Mouse (Mus musculus): Measurements from ENCODE around the gene Il27ra.
"Not testable (repeated sequence)": the region's sequence is repeated elsewhere in the genome, so short reads cannot be mapped to it uniquely, and the experiment has no call there.

Il27ra gene

DNA sequence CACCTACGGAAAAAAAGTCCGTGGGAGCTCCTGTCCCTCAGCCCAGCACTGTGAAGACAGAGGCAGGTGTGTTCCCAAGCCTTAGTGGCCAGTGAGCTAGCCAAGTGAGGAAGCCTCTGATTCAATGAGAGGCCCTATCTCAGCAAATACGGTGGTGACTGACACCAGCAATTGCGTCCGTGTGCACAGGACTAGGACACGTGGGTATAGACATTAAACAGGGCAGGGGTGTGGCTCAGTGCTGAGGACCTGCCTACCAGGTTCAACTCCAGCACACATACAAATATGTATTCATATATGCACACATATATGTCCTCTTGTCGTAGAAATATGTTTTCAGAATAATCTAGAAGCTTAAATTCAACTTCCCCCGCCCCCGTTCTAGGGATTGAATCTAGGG, 22.7 kb downstream of the Il27ra start:
- no peak for DNase-seq

GRCm38 (mm10) chr8:84015833-84016232, 26.6 kb downstream of the Il27ra start:
- no peak for DNase-seq

GRCm38 (mm10) chr8:84012499-84013165, 29.8 kb downstream of the Il27ra start:
- peak; percentile 21 for DNase-seq

DNA sequence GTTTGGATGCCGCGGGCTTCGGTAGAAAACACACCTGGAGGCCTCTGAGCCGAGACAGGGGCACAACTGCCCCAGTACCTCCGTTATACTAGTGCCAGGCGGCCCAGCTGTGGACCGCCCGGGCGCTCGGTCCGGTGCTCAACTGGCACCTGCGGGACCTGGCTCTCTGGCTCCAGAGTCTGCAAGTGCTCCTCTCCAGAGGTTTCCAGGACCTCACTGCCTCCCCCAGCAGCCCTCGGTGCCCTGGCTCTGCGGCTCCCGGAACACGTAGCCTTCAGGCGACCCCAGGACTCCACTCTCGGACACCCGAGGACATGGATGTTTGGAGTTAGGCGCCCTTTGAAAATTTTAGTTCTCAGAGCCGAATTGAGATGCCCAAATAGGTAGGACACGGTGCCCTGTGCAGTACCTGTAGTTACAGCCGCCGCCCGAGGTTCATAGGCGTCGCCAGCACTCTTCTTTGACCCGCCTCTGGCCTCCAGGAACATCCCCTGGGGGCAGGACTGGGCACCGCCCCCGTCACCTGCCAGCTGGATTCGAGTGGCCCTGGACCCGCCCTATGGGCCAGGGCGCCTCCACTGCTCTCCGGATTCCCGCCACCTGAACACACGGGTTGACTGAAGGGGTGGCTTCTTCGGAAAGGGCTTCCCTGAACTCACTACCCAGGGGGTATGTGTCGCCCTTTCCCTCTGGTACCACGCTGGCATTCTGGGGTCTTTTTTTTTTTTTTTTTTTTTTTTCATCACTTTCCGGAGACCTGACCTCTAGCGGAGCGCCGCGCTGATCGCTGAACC, 30.5 kb downstream of the Il27ra start, which contains the start of gene 2210011C24Rik:
Gene 2210011C24Rik, minus strand, starts transcription at position 467 of the 794 bp plus-strand sequence.
- DNase-seq = peak; percentile 26

DNA sequence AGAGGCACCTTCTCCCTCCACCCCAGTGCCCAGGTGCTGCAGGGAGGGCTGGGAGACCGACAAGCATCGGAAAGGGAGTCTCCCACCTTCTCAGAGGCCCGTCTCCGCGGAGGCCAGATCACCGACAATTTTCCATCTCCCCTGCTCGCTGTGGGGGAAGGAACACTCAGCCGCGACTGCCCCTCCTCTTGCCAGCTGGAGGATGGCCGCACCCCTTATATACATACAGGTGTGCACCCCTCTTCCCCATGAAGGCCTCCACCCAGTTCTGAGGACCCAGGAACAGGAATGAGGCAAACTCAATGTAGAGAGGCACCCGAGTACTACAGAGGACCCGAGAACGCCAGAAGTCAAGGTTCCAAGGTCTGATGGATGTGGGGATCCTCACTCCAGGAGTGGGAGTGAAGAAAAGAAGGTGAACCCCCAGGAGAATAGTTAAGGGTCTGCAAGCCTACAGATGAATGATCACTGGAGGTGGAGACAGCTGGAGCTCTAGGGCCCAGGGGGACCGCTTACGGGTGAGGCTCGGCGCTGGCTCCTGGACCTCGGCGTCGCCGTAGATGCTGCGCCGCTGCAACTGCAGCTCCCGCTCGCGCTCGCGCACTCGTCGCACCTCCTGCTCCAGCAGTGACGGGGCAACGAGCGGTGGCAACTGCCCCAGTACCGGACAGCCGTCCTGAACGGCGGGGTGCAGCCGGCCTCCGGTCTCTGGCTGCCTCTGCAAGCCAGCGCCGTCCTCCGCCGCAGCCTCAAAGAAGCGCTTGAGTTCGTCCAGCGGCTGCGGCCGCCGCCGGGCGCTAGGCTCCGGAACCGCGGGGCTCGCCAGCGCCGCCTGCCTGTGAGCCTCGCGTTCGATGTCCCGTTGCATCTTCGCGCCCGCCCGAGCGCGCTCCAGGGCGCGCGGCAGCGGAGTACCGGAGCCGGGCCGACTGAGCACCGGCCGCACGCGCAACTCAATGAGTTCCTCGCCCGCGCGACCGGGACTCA, 31.5 kb downstream of the Il27ra start:
- peak; percentile 69 for DNase-seq

DNA sequence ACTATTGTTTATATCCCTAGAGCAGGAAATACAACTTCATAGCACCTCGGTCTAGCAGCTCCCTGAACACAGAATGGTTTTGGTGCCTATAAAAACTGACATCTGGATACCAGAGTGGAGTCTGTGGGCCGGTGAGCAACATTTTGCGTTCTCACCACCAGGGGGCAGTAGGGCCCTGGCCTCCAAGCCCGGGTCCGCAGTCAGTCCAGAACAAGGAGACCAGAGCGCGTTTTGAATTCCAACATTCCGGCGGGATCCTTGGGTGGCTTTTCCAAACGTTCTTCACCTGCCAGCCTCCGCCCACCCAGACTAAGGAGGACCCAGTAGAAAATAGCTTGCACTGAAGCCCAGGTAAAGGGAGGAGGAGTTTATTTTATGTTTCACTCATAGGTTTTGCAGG, 32.5 kb downstream of the Il27ra start:
- peak; percentile 82 for DNase-seq

GRCm38 (mm10) chr8:84008362-84008761, 34.0 kb downstream of the Il27ra start:
- DNase-seq = no peak

GRCm38 (mm10) chr8:84005502-84005901, 36.9 kb downstream of the Il27ra start:
- DNase-seq = not testable (repeated sequence)

DNA sequence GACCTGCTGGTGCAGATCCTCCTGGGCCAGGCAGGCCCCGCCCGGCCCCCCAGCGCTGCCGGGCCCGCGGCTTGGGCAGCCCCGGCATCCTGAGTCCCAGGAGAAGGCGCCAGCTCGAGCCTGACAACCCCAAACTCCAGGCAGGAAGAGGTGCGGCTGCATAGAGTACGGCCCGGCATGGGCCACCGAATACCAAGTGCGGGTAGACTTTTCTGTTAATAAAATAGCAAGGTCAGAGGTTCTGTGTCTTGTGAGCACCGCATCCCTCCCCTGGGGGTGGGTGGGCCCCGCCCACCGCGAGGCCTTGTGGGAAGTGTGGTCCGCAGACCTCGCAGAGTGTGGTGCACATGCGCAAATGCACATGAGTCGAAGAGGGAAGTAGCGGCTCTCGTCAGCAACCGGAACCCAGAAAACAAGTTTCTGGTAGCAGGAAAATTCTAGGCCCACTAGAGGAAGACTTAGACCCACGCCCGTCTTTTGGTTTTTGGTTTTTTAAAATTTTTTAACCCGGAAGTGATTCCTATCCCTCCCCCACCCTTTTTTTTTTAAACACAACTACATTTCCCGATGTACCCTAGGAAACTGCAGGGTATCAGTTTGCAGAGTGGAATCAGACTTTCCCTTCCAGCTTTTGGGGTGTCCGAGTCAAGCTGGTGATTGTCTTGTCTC, 37.7 kb downstream of the Il27ra start:
- DNase-seq = peak; percentile 94

- DNase-seq = no peak
These were observed 38.7 kb downstream of the Il27ra start for GRCm38 (mm10) chr8:84003612-84004246.

DNA sequence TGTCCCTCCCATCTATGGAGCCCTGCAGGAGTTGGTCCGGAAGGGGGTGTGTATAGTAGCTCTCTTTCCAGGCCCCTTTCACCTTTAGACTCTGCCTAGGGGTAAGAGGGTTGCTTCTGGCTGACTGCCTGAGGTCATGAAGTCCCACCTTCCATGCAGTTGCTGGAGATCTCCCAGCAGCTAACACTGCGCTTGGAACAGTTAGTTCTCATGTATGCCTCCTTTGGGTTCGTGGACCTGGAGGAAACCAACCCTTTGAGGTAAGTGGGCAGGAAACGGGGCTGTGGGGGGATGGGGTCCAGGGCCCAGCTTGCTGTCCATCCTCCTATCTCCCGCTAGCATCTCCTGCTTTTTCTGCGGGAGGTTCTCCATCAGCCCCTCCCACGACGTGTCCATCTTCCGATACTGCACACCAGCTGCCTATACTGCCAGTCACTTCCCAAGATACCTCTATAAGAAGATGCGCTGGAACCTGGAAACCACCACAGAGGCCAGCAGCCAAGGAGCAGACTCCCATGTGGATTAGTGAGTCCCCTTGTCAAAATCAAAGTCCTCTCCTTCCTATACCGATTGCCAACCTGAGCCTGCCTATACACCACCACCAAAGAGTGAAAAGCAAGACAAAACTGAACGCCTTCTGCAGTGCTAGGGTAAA, 39.3 kb downstream of the Il27ra start:
- DNase-seq = no peak

- no peak for DNase-seq
These were observed 40.9 kb downstream of the Il27ra start, which contains the start of gene 1700067K01Rik for GRCm38 (mm10) chr8:84001281-84002000. Gene 1700067K01Rik (plus strand): TSS chr8:84001502.

- DNase-seq = no peak
These were observed 42.6 kb downstream of the Il27ra start for GRCm38 (mm10) chr8:83999825-84000224.

- no peak for DNase-seq
These were observed 43.2 kb downstream of the Il27ra start for GRCm38 (mm10) chr8:83999057-83999705.

- peak; percentile 76 for DNase-seq
These were observed 43.9 kb downstream of the Il27ra start for GRCm38 (mm10) chr8:83998231-83999056.

GRCm38 (mm10) chr8:83997511-83998141, 44.8 kb downstream of the Il27ra start, which contains the start of gene Samd1:
Gene Samd1 (plus strand): TSS chr8:83997672.
- DNase-seq = peak; percentile 58

DNA sequence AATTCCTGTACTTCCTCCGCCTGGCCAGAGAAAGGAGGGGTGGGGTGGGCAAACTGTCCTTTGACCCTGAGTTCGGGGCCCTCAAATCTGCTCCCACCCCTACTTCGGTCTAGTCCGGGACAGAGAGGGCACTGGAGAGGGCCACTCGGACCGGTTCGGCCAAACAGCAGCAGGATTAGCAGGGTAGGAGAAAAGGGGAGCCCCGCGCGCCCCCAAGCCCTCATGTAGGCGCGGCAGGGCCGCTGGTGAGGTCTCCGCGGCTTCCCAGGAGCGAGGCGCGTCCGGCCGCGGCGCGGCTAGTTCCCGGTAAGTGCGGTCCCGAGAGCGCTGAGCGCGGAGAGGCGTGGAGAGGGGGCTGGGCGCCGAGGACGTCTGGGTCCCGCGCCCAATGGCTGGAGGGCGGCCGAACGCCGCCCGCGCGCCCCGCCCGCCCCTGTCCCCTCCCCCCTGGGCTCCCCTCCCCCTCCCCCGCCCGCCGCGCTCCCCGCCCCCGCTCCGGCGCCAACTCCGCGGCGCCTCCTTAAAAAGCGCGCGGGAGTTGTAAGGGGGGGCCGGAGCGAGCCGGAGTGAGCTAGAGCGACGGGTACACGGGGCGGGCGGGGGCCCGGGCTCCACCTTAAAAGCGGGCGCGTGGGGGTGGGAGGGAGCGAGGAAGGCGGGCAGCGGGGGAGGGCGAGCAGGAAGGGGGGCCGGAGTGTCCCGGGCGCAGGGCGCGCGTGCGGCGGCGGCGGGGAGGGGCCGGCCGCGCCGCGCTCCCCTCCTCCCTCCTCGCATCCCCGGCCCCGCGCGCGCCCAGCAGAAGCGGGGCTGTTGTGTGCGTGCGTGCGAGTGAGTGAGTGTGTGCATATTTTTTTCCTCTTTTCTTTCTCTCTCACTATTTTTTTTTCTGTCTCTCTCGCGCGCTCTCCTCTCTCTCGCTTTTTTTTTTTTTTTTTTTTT, 45.6 kb downstream of the Il27ra start:
- DNase-seq = peak; percentile 92

Data from liver (tissue).